Mouse (Mus musculus): ENCODE results near the gene Reln. TPM values are rescaled to one million over a fixed set of nuclear protein-coding genes. Genes with fewer than 3 reads are reported as not detected.

Gene Reln
- polyA plus RNA-seq, 1 experiment: 1.4 TPM

DNA sequence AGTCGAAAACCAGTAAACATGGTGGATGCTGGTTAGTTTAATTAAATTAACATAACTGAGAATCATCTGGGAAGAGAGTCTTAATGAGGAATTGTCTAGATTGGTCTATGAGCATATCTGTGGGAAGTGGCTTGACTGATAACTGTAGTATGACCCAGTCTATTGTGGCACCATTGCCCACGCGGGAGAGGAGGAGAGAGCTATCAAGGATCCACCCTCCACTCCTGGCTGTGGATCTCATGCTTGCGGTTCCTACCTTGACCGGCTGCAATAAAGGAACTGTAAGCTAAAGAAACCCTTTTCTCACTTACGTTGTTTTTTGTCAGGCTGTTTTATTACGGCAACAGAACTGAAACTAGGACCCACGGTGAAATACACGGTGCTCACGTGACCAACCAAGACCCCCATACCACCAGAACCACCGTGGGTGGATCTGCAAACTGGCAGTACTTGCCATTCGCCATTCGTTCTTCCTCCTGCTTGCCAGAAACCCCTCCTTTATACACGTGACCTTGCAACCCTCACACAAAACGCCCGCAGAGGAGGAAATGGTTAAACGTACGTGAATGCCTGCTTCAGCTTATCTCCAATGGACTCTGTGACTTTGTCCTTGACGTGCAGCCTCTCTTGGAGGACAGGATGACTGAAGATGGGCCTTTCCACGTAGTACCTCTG, 497.7 kb downstream of the Reln start:
- no peaks in the 10 kb centered on the region for H3K36me3 ChIP-seq (ENCODE audit: control insufficient read depth, insufficient read depth, low read length, poor library complexity, severe bottlenecking)
- no peaks in the 10 kb centered on the region for H3K4me1 ChIP-seq (ENCODE audit: control insufficient read depth, insufficient read depth, low read length)
- no peak for TF ChIP-seq POLR2A (IDR thresholded peaks at IDR 0.05; ENCODE audit: insufficient read depth, low read length)
- no peak for TF ChIP-seq CTCF (IDR thresholded peaks at IDR 0.05; ENCODE audit: low read depth, low read length)
- no peak for TF ChIP-seq EP300 (IDR thresholded peaks at IDR 0.05; ENCODE audit: insufficient read depth, low read depth, low read length)
- H3K9ac ChIP-seq (ENCODE audit: low read depth, poor library complexity, severe bottlenecking): no peak overlapping the region
- no peaks in the 10 kb centered on the region for H3K27me3 ChIP-seq (ENCODE audit: control insufficient read depth, insufficient read depth, low read length, poor library complexity, severe bottlenecking)
- H3K4me3 ChIP-seq (ENCODE audit: low read depth, low read length): no peak overlapping the region
- H3K9me3 ChIP-seq (replicated peaks; ENCODE audit: control insufficient read depth, insufficient read depth, low read length, poor library complexity, severe bottlenecking): no peaks in the 10 kb centered on the region
- no peak overlapping the region for H3K27ac ChIP-seq (ENCODE audit: insufficient read depth, low read length)

DNA sequence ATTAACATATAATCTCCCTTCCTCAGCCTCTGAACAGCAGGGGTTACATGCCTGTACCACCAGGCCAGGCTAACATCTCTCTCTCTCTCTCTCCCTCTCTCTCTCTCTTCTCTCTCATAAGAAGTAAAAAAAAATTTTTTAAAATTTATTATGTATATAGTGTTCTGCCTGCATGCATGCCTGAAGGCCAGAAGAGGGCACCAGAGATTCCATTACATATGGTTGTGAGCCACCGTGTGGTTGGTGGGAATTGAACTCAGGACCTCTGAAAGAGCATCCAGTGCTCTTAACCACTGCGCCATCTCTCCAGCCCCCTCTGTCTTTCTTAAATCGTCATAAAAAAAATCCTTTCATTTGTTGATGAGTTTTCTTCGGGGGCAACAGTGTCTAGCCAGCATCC, 499.8 kb downstream of the Reln start:
- H3K27ac ChIP-seq (ENCODE audit: insufficient read depth, low read length): no peak overlapping the region
- H3K9ac ChIP-seq (ENCODE audit: low read depth, poor library complexity, severe bottlenecking): no peak overlapping the region
- H3K9me3 ChIP-seq (replicated peaks; ENCODE audit: control insufficient read depth, insufficient read depth, low read length, poor library complexity, severe bottlenecking): no peaks in the 10 kb centered on the region
- no peaks in the 10 kb centered on the region for H3K27me3 ChIP-seq (ENCODE audit: control insufficient read depth, insufficient read depth, low read length, poor library complexity, severe bottlenecking)
- TF ChIP-seq CTCF (IDR thresholded peaks at IDR 0.05; ENCODE audit: low read depth, low read length): peak; percentile 33
- TF ChIP-seq POLR2A (IDR thresholded peaks at IDR 0.05; ENCODE audit: insufficient read depth, low read length): no peak
- H3K36me3 ChIP-seq (ENCODE audit: control insufficient read depth, insufficient read depth, low read length, poor library complexity, severe bottlenecking): no peaks in the 10 kb centered on the region
- no peak overlapping the region for H3K4me3 ChIP-seq (ENCODE audit: low read depth, low read length)
- H3K4me1 ChIP-seq (ENCODE audit: control insufficient read depth, insufficient read depth, low read length): no peaks in the 10 kb centered on the region

Other genes with a start within 250 kb of the Reln start
- gene Orc5, start 205.7 kb upstream of the Reln start, polyA plus RNA-seq (2011; ENCODE audit: insufficient read depth, insufficient read length, low read depth, missing spikeins): 70.5 and 70.9 TPM in 2 replicates

Data from ES-Bruce4 (cell line).